Mouse (Mus musculus): ENCODE measurements at regions not wholly inside any gene's neighbourhood (a gene's known extent, or its start where the extent isn't known, plus 50 kb on each side); places are given as distances from the start of the nearest gene placed in this dataset.

DNA sequence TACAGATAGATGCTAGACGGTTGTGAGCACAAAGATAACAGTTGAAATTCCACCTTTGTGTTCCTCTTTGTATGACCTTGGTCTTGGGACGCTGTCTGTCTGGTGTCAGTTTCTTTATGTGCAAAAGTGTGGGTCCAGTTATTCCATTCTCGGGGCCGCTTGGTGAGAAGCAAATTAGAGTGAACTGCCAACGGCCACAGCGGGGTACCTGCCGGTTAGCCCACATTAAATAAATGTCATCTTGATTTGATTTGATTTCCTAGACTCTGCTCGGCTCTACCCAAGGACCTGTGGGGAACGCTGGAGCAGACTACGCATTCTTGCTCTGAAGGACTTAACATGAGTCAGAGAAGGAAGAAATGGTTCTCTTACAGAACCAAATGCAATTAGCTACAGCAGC lies 155.0 kb upstream of the Igsf21 start:
- DNase-seq (ENCODE audit: low spot score): no peak

DNA sequence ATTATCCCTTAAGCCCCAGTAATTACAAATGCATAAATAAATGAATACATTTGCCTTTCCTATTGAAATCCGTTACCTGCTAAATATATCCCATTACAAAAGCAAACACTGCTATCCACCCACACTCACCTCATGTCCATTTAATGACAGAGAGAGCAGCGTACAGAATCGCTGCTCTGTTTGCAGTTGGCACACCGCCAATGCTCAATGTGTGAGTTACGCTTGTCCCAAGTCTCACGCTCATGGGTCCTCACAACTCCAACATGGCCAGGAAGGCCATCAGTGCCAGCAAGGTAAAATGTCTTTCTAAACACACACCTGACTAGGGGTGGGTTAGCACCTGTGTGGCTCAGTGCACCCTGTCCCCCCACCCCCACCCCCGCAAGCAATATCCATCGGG lies 150.0 kb upstream of the Igsf21 start:
- DNase-seq (ENCODE audit: low spot score): peak; percentile 16

DNA sequence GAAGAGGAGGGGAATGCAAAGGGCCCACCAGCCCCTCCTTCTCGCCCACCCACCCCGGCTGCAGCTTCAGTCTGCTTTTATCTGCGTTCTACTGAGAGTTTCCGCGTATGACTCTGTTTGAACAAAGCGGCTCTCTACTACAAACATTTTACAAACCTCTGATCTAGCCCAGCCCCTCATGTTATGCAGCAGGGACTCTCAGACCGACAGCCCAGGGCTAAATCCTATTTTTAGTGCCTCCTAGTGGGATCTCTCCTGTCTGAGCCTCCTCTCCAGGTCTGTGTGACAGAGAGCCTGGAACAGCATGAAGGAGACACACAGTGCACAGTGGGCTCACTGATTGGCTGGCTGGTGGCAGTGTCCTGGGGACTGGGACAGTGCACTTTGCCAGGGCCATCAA lies 145.7 kb upstream of the Igsf21 start:
- DNase-seq (ENCODE audit: low spot score): no peak

DNA sequence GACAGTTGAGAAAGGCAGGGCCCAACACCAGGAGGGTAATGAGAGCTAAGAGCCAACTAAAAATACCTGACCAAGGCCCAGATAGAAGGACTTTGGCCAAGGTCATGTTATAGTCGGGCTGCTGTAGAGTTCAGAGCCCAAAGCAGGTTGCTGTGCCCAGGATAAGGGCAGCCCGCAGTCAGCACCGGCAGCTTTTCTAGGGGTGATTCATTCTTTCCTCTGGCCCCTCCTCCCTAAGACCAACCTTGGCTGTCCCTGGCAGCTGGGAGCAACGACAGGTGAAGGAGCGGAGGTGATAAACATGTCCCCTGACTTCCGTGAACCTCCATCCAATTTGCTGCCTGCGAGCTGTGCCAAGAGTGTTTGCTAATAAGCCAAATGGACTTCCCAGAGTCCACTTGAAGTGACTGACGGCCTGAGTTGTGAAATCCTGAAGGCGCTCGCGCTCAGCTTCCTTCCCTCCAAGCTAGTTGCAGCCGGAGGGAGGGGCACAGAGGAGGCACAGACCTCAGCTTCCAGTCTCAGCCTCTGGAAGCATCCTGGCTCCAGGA lies 144.2 kb upstream of the Igsf21 start:
- no peak for DNase-seq (ENCODE audit: low spot score)

DNA sequence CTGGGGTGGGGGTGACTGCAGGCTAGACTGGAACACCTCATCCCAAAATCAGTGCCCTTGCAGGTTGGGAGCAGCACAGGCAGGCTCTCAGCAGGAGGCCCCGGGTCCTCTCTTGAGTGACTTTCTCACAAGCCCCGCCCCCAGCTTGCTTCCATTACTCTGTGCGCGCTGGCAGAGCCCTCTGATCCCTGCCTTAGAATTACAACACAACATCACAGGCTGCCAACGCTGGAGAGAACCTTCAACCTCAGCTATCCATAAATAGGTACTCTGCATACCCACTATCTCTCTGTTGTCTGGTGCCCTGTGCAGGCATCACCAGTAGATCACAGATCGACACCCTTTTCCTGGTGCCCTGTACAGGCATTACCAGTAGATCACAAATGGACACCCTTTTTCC lies 139.1 kb upstream of the Igsf21 start:
- DNase-seq (ENCODE audit: low spot score): no peak

DNA sequence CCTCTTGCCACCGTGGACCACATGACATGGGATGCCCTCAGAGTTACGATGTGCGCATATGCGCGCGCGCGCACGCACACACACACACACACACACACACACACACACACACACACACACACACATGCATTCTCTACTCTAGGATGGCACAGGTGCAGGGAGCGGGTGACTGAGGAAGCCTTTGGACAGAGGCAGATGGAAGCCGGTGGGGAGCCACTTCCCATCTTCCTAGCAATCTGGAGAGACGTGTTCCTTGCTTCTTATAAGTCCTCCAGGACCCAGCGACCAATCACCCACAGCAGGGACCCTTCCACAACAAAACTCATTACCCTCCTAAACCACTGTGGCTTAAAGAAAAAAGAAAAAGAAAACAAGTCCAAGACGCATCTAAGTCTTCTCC lies 138.6 kb upstream of the Igsf21 start:
- no peak for DNase-seq (ENCODE audit: low spot score)

DNA sequence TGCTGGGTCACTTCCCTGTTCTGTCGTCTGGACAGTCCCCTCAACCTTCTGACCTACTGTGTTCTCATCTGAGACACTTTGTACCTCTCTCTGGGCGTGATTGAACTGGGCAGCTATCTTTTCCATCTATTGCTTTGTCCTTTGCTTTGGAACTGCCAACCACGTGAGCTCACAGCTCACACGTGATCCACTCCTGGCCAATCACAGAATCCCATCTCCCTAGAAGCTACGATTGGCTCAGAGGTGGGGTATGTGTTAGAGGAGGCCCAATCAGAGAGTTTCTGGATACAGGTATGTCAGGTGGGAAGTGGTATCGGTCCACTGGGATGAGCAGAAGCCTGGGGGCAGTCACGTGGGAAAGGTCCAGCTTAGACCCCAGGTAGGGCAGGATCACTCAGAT lies 137.0 kb upstream of the Igsf21 start:
- DNase-seq (ENCODE audit: low spot score): no peak

DNA sequence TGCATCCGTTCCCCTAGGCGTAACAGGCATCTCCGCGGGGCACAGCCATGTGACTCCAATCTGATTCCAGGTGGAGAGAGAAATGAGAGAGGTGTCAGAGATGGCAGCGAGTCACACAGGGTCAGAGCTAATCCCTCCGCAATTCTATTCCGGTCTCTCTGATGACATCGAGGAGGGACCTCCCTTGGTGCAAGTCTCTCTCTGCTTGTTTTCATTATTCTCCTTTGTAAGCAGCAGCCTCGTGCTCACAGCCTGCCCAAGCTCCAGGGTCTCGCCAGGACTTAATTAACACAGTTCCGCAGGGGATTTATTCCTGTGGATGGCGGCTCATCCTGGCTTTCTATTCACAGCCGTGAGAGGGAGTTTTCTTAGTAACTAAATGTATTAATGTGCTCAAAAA lies 134.1 kb upstream of the Igsf21 start:
- no peak for DNase-seq (ENCODE audit: low spot score)

DNA sequence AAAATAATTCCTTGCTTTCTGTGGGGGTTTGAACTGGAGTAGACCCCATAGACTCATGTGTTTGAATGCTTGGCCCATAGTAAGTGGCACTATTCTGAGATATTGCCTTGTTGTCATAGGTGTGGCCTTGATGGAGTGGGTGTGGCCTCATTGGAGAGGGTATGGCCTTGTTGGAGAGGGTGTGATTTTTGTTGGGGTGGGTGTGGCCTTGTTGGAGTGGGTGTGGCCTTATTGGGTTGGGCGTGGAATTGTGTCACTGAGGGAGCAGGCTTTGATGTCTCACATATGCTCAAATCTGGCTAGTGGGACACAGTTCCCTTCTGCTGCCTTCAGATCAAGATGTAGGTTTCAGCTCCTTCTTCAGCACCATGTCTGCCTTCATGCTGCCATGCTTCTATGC lies 131.4 kb upstream of the Igsf21 start:
- no peak for DNase-seq (ENCODE audit: low spot score)

DNA sequence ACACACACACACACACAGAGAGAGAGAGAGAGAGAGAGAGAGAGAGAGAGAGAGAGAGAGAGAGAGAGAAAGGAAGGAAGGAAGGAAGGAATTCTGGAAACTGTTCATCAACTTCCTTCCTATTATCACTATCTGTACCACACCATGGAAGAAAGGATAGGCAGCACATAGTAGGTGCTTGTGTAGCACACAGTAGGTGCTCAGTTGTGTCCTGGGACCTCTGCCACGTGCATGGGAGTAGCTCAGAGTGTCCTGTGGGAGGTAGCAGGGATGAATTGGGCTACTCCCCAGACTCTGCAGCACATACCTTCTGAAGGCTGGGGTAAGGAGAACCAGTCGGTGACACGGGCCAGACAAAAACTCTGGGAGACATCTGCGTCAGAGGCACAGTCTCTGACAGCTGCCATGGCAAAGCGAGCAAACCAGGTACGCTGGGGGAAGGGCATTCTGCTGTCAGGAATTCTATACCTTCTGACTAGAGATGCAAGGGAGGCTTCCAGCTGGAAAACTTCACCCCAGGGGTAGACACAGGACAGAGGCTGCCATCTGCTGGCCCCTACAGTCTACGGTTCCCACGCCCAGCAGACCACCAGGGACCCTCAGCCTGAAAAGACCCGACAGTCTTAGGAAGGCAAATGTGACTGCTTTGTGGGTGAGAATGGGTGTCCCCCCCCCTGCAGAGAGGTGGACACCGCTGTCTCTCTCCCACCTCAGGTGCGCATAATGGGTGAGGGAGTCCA lies 126.2 kb upstream of the Igsf21 start:
- DNase-seq (ENCODE audit: low spot score): no peak

DNA sequence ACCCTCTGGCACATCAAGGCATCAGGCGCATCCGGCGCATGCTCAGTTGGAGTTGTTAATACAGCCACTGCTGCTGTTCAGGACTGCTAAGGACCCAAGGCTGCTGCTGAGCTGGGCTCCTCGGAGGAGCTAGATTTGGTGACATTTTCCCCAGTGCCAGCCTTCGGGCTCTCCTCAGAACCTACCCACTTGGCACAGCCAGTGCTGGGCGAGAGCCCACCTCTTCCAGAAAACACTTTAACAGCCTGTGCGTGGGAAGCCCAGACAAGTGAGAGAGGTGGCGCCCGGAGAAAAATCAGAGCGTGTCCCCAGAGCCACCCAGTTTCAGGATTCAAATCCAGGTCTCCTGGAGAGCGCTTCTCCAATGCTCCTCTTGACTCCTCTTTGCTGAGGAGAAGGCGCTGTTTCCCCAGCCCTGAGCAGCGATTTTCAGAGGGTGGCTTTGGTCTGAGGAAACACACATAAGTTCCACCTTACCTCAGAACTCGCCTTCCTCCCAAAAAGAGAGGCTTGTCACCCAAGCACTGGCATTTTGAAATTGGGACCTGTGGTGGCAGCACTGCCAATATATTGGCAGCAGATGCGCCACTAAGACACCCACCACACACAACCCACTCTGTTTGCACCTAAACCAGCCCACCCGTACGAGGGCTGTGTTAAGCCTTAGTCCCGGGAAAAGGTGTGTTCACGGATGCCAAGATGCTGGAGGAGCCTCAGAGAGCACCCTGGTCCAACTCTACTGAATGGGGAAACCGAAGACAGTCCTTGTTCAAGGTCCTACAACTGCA lies 125.0 kb upstream of the Igsf21 start:
- DNase-seq (ENCODE audit: low spot score): peak; percentile 73

DNA sequence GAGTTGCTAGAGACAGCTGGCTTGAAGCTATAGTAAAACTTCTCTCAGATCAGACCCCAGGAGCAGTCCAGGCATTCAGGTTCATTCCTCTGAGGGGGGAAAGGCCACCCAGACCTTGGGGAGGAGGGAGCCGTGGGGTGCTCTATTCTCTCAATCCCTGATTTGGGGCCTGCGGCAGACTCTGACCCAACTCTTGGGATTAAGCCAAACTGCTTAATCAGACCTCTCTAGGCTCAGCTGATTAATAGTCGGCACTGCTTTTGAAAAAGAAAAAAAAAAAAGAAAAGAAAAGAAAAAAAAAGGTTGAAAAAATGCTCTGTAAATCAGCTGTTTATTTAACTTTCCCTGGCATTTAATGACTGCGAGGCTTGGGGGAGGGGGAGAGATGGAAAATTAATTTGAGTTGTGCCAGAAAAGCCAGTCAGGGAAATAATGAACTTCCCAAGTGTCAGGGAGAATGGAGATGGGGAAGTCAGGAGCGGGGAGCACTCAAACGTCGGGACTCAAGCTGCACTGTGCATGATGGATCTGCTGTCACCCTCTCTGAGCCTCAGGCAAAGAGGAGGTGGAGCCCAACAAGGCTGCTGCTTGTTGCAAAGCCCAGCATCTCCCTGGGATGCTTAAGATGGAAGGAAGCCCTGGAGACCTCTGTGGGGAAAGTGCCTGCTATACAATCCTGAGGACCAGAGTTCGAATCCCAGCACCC lies 120.5 kb upstream of the Igsf21 start:
- no peak for DNase-seq (ENCODE audit: low spot score)

DNA sequence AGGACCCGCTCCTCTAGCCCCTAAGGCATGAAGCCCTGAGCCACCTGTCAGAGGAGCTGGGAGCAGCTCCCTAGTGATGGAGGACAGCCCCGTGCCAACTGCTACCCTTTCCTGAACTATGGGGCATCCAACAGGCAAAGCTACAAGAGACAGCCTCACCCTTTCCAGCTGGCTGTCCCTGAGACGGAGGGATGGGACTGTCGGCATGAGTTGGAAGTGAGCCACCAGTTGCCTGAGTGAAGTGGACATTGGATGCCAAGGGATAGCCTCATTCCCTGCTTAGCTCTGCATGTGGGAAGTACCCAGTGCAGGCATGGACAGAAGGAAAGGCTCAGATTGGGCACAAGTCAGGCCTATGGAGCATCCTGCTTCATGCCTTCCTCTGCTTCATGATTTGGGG lies 112.3 kb upstream of the Igsf21 start:
- no peak for DNase-seq (ENCODE audit: low spot score)

DNA sequence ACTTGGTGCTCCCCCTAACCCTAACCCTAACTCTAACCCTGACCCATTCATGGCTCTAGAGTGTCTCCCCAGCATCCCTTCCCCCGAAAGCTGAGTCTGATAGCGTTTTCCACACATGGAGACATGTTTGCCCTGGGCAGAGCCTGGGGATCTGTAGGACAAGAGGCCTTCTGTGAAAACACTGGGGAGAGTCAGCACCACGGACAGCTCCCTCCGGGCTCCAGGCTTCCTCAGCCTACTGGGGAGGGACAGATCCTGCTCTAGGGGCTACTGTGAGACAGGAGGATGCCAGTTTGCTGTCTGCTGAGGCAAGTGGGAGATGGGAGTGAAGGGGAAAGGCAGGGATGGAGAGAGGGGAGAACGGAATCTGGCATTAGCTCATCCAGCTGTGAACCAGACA lies 111.5 kb upstream of the Igsf21 start:
- peak; percentile 22 for DNase-seq (ENCODE audit: low spot score)

DNA sequence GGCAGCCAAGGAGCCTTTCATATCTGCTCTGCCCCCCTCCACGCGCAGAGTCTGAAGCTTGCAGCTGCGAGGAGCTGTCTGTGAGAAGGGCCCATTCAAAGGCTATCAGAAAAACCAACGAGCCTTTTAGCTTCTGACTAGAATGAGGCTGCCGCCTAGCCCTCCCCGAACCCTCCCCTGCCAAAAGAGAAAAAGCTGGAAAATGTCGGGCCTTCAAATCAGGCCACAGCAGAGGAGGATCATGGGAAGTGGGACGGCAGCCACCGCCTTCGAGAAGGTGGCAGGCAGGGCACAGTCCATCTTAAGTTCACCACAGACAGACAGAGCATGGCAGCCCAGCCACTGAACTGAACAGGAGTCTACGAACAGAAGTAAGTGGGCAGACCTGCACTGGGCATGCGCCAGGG lies 108.6 kb upstream of the Igsf21 start:
- no peak for DNase-seq (ENCODE audit: low spot score)

DNA sequence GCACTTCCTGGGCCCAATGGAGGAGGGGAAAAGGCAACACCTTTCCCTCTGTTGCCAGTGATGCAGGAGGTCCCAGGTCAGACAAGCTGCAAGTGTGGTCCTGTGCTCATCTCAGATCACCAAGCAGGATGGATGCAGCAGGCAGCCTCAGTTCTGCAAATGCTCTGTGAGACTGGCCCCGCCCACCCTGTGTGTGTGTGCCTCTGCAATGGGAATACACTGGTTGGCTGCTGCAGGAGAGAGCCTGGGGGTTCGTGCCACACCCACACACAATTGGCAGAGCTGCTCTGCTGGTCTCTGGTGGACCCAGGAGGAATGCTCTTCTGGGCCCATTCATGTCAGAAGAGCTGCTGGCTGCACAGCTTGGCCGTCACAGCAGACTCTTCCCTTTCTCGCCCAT lies 102.2 kb upstream of the Igsf21 start:
- DNase-seq (ENCODE audit: low spot score): no peak

DNA sequence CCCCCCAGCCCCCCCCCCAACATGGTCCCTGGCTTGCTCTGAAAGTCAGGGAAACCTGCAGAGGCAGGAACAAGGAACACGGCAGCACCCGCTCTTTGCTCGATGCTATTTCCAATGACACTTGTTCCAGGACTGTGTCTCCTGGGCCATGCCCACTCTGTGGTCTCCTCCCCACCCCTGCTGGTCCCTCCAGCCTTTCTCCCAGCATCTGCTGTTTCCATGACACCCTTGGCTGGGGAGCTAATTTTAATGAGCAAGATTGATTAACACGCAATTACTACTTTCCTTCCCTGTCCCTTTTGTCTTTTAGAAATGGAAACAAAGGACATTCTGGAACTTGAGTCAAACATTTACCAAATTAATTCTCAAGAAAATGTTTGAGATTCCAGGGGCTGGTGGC lies 83.6 kb upstream of the Igsf21 start:
- no peak for DNase-seq (ENCODE audit: low spot score)

DNA sequence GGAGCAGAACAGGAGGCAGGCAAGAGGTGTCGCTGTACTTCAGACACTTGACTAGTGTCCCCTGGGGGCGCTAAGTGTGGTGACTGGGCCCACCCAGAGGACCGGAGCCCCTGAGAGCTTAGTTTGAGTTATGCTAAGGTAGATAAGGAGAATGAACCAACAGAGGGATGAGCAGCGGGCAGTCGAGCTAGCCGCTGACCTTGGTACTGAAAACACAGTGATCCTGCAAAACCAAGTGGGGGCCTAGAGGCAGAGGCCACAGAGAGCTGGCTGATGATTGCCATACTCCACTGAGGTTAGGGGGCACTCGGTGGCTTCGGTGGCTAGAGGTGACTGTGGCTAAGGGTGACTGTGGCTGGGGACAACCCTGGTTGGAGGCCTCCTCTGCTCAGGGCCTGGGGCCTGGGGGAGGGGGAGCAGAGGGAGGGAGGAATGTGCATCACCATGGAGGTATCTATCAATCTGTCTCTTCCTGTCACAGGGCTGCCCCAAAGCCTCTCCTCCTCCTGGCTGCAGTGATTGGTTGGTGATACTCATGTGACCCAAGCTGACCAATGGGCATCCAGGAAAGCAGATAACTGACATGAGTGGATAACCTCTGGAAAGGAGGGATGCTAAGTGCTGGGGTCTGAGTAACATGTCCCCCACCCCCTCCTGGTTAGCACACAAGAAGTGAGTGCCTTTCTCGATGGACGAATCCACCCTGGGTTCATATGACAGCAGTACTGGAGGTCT lies 80.3 kb upstream of the Igsf21 start:
- no peak for DNase-seq (ENCODE audit: low spot score)

DNA sequence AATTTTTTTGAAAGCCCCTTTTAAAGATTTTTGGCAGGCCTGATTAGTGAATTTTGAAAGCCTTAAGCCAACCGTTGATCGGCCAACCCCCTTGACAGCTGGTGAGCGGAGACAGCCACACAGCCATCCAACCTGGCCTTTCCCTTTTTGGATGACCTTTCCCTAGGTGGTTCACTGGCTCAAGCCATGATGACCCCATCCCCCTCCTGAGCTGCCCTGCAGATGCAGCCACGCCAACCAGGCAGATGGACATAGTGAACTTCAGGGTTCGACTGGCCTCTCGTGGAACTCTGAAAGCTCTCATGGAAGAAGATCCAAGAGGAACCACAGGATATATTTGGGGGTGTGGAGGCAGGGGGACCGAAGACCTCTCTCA lies 79.1 kb upstream of the Igsf21 start:
- no peak for DNase-seq (ENCODE audit: low spot score)

DNA sequence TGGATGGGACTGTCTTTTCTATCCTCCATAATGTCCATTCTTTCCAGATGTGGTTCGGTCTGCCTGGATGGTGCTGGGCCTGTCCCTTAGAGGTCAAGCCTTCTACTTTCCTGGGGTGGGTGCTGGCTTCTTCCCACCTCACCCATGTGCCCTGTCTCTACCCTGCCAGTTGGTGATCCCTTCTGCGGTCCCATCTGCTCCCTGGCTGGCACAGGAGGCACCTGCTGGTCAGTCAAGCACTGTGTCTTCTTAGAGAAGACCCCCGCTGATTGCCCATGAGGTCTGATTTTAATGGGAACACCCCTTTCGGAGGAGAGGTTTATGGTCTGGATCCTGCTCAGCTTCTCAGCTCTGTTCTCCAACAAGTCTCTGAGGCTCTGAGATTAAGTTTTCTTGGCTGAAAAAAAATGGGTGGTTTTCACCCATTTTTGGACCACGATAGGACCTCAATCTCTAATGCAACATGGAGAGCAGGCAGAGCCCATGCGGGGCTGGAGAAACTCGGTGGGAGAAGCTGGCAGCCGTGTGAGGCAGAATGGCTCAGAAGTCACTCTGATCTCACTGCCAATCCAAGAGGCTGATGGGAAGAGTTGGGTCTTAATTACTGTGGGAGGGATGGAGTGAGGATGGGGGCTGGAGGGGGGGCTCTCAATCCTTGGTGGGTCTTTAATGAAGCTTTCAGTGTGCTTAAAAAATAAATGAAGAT lies 78.5 kb upstream of the Igsf21 start:
- no peak for DNase-seq (ENCODE audit: low spot score)

DNA sequence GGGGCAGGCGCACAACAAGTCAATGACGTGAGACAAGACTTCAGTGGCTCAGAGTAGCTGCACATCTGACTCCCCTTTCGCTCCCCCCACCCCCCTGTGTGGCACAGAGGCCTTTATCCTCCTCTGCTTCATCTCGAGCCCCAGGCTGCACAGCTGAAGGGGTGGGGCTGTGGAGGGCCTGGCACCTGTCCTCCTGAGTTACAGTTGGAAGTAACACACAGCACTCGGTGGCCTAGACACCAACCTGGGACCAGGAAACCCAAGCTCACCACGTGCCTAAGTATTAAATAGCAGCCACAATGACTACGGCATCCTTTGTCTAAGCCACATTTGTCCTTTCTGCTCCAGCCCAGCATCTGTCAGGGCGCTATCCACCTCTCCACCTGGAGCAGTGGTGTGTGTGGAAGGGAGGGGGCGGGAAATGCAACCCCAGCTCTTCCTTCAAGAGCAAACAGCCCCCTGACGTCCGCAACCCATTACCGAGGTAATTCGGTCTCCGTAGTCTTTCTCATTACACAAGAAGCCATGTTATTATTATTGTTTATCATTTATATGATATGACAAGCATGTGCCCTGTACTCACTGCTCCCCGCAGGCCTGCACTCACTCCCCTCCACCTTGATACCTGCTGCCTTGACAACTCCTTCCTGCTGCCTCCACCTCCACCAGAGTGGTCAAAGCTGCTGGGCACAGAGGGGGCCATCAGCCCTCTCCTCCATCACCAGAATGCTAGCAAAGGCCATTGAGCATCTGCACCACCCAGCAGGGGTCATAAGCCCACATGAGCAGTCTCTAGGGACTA lies 73.7 kb upstream of the Igsf21 start:
- no peak for DNase-seq (ENCODE audit: low spot score)

Data from layer of hippocampus, adult 11-12 months (tissue).